Mouse (Mus musculus): Measurements from ENCODE around the gene Col27a1. TPM values are rescaled to one million over a fixed set of nuclear protein-coding genes. Genes with fewer than 3 reads are reported as not detected.

The Col27a1 gene
- total RNA-seq (2023), result 1.1 TPM

GRCm38 (mm10) chr4:63213907-63214621 is at the start of gene Col27a1:
TSS of gene Col27a1 (plus strand) at chr4:63214004.

DNA sequence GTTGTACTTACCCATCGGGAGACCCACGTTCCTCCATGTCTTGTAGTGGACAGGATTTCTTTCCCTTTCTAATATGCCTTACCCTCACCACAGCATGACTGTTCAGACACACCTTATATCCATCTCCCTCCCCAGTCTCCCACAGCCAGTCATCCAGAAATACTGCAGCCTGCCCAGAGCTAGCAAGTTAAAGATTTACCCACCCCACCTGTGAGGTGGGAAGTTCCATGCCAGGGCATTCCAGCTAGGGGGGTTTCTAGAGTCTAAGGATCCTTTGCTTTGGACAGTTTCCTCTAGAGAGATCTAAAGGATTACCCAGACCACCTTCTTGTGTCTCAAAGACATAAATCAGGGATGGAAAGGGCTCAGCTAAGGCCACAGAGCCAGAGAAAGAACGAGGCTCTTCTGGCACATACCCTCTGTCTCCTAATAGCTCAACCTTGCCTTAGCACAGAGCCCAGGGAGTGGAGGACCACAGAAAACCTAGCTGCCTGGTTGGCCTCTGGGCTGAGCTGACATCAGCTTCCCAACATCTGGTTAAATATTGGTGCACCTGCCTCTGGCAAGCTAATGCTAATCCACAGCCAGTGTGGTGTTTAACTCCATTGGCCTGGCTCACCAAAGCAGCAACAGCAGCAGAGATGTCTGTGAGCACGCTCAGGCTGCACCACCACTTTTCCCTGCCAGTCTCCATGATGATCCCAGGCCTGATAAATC is 41.7 kb upstream of the Col27a1 start, which contains the start of gene Kif12:
TSS of gene Kif12 (minus strand) at position 163 of the 717 bp plus-strand sequence.

DNA sequence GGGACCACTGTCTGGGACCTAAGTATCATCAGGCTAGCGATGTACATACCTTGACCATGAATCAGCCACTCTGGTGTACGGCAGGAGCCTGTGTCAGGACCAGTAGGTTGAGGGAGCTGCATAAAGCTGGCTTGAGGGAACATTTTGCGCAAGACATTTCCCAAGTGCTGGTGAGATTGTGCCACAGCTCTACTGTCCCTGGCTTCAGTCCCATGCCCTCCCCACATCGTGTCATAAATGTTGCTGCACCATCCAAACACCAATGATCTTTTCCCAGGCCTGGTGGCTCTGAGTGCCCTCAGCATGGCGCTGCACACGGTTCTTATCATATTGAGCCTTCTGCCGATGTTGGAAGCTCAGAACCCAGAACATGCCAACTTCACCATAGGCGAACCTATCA is 130.5 kb downstream of the Col27a1 start, which contains the start of gene Orm1:
TSS of gene Orm1 (plus strand) at position 266 of the 400 bp plus-strand sequence.

GRCm38 (mm10) chr4:63355877-63356665 is 142.3 kb downstream of the Col27a1 start, which contains the start of gene Orm3:
TSS of gene Orm3 (plus strand) at chr4:63356162.

GRCm38 (mm10) chr4:63362150-63362549 is 148.3 kb downstream of the Col27a1 start, which contains the start of gene Orm2:
TSS of gene Orm2 (plus strand) at chr4:63362449.

Other genes starting within 250 kb of the Col27a1 start
- not detected for gene Zfp618, start 248.4 kb upstream of the Col27a1 start, total RNA-seq (2023)
- gene Ambp, start 59.2 kb upstream of the Col27a1 start, total RNA-seq (2023), result not detected
- gene Kif12, start 41.9 kb upstream of the Col27a1 start, total RNA-seq (2023), result not detected
- not detected for gene Orm1, start 130.6 kb downstream of the Col27a1 start, total RNA-seq (2023)
- not detected for gene Orm3, start 142.2 kb downstream of the Col27a1 start, total RNA-seq (2023)
- gene Orm2, start 148.4 kb downstream of the Col27a1 start, total RNA-seq (2023), result not detected
- gene Akna, start 189.3 kb downstream of the Col27a1 start, total RNA-seq (2023), result 274 TPM